Mouse (Mus musculus) natural killer cell, adult 2 months (primary cell): ENCODE results near the gene Abhd16a.
"Not testable (repeated sequence)": the region's sequence is repeated elsewhere in the genome, so short reads cannot be mapped to it uniquely, and the experiment has no call there.

ENCODE experiments used
- DNase-seq, 2 experiments: peaks; one replicate each; pipeline ENCODE4 v3.0.0; 2022; ENCODE audit warnings: low spot score in 2 of 2

The Abhd16a gene

DNA sequence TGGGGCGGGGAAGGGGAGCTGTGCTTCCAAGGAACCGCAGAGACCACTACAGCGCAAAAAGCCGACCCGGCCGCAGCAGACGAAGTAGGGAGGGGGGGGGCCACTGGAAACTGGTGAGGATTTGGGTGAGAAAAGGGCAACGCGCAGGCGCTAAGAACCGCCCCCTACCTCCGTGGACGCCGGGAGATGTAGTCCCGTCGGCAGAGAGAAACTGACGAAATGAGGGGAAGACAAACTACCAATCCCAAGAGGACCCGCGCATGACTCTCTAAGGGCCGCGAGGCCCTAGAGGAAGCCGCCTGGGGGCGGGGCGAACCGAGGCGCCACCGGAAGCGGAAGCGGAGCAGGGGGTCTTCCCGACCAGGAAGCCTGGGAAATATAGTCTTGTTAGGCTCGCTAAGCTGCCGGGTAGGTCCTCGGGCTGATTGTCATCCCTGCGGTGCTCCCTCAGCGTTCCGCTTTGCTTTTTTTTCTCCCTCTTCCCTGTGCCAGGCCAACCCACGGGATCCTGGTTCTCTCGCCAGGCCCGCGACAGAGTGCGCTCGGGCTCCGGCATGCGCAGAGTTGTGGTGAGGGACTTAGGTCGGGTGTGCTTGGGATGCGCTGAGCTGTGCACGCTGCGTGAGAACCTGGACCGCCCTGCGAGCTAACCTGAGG is 32.2 kb downstream of the Abhd16a start, which contains the start of gene Gpank1:
Gene Gpank1 (plus strand): TSS at position 313 of the 657 bp plus-strand sequence.
- DNase-seq: peak; percentile 97

DNA sequence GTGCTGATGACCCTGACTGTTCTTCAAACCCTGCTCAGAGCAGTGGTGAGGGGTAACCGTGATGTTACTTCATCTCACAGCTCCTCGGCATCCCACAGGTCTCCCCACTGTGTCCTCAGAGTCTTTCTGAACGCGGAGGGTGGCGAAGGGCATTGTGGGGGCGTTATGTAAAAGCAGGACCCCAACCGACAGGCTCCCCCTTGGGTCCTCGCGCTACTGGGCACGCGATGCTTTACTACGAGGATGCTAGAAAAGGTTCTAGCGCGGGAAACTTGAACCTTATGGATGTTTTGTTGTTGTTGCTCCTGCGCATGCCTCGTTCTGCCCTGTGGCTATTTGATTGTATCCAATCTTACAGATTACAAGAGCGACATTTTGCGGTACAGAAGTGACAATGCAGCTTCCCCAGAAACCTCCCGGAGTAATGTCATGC is 32.8 kb downstream of the Abhd16a start, which contains the start of gene Csnk2b:
Gene Csnk2b (minus strand): TSS at position 183 of the 433 bp plus-strand sequence.
- peak; percentile 38 to 52 for DNase-seq

DNA sequence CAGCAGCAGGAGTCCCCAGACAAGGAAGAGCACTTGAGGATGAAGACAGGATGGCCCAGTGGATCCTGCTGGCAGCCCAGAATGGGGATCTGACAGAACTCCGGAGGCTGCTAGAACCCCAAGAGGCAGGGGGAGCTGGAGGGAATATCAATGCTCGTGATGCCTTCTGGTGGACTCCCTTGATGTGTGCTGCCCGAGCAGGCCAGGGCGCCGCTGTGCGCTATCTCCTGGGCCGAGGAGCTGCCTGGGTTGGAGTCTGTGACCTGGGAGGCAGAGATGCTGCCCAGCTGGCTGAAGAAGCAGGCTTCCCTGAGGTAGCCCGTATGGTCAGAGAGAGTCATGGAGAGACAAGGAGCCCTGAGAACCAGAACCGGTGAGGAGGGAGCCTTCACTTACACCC is 34.2 kb downstream of the Abhd16a start:
- DNase-seq: not testable (repeated sequence)

DNA sequence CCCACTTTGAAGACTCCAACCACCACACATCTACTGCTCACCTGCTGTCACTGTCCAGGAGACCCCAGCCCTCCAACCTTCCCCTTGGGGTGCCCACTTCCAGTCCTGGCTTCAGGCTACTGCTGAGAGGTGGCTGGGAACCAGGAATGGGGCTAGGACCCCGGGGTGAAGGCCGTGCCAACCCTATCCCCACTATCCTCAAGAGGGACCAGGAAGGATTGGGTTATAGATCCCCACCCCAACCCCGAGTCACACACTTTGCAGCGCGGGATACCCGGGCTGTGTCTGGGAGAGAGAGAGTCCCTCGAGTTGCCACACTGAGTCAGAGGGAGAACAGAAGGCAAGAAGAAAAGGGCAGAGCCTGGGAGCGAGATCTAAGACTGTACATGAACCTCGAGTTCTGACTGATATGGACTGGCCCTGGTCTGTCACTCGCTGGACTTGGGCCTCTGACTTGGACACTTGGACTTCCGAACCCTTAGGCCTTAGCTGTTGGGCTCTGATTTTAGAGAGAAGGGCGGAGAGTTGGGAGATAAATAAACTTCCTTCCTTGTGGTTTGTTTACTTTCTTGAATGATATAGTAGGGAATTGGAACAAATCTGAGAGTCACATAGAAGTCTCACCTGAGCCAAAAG is 35.3 kb downstream of the Abhd16a start:
- DNase-seq: not testable (repeated sequence)

DNA sequence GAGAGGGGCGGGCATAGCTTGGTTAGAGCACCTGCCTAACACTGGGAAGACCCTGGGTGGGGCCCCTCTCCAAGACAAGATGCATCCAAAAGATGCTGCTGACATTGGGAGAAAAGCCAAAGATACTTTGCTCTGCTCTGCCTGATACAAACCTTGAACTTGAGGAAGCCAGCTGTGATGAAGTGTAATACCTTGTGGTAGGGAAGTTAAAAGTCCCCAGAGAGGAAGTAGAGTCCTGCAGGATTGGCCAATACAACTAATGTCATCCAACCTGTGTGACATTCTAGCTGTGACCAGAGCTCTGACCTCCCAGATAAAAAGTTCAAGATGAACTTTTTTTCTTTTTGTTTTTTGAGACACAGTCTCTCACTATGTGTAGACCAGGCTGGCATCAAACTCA is 36.0 kb downstream of the Abhd16a start:
- no peak for DNase-seq

DNA sequence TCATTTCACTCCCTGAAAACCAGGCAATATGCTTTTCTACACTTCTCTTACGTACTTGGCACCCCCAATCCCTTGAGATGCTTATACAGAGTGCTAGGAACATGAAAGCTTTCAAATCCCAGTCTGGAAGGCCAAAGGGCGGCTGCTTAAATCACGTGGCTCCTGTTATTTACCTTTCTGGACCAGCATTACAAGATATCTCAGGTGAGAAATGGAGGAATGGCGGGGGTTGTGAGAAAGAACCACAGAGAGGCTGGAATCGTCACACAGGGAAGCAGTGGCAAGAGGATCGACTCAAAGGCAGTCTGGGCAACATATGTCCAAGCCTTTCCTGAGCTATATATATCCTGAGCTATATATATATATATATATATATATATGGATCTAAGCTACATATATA is 36.5 kb downstream of the Abhd16a start:
- no peak for DNase-seq

DNA sequence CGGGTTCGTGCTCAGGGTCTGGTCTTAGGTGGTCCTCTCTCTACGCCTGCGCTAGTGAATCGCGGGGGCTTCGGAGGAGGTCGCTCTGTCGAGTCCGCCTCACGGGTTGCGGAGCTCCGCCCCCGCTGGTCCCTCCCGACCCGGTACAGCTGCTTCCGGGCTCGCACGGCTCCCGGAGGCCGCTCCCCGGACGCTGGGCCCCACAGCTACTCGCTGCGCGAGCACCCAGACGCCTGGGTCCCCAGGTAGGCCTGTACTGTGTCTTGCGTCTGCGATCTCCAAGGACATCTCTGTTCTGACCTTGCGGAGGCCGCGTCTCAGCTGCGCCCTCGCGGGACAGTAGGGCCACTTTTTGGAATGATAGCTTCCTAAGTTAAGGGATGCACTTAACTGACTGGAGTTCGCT is 37.1 kb downstream of the Abhd16a start, which contains the start of gene D17H6S53E:
Gene D17H6S53E (plus strand): TSS at position 168 of the 406 bp plus-strand sequence.
- DNase-seq: peak; percentile 61 to 75

DNA sequence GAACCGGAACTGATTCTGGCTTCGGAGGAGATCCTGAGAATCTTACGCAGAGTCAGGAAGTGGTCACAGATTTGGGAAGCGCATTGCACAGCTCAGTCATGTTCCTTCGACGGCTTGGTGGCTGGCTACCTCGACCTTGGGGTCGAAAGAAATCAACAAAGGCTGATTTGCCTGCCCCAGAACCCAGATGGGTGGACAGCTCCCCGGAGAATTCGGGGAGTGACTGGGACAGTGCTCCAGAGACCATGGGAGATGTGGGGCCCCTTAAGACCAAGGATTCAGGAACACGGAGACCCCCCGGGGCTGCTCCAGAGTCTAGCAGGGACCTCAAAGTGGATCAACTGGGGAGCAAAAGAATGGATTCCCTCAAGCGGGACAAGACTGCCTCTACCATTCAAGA is 38.0 kb downstream of the Abhd16a start:
- no peak for DNase-seq

DNA sequence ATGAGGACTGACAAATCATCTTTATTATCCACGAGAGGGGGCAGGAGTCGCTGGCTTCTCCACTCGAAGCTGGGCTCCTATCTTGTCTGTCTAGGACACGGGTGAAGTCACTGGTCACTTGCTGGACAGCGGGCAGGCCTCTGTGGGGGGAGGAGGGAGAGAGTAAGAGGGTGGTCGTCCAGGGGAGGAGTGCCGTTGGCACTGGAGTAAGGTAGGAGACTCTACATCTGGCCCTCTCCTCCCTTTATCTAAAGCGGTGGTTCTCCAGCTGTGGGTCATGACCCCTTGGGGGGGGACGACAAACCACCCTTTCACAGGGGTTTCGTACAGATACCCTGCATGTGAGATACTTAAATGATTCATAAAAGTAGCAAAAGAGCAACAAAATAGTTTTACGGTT is 39.9 kb downstream of the Abhd16a start:
- no peak for DNase-seq

DNA sequence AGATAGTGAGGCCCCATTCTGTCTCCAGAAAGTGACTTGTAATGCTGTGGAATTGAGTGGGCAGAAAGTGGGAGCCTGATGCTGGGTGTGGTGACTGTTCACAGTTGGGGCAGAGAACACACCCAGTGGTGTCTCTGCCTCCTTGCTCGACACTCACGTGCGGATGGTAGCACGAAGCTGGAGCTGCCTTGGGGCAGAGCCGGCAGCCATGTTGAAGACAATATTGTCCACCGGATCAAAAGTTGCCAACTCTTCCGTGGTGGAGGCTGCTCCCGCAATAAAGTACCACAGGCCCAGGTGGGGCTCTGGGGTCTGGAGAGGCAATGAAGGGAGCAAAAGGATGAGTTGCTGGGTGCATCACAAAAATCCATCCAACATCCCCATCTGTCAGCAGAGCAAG is 42.0 kb downstream of the Abhd16a start:
- no peak for DNase-seq

DNA sequence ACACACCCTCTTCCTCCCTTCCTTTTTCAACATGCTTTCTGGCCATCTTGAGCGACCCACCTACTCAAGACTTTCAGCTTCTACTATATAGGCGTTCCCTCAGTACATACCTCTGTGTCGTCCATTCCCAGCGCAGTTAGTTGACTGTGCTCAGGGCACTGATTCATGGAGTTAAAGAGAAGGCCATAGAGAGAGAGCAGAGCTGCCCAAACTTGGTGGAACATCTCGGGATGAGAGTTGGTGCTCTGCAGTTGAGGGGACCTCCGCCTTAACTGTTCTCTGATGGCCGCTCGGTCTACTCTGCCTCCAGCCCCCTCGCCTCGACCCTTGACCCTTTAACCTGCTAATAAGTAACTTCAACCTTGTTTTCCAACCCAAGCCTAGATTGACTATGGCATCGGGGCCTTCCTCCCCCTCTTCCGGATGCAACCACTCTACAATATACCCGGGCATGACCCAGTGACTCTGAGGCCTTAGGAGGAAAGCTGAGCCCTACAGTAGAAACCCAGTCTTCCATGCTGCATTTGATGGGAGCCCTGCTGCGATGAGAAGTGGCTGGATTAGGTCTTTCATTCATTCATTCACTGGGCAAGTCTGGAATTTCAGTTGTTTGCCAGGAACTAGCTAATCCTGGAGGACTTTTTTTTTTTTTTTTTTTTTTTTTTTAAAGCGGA is 42.6 kb downstream of the Abhd16a start, which contains the start of gene Apom:
Gene Apom (minus strand): TSS at position 551 of the 674 bp plus-strand sequence.
- no peak for DNase-seq

DNA sequence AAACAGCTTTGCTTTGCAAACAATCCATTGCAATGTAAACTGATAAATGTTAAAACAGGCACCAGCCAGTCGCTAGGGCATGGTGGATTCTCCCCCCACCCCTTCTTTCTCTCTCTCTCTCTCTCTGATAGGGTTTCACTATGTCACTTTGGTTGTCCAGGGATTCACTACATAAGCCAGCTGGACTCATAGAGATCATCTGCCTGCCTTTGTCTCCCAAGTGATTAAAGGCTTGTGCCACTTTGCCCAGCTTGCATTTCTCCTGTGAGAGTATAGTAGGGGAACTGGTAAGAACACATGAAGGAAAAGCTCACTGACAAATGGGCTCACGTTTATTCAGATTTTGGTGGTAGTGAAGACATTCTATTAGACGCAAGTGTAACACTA is 43.1 kb downstream of the Abhd16a start:
- no peak for DNase-seq

DNA sequence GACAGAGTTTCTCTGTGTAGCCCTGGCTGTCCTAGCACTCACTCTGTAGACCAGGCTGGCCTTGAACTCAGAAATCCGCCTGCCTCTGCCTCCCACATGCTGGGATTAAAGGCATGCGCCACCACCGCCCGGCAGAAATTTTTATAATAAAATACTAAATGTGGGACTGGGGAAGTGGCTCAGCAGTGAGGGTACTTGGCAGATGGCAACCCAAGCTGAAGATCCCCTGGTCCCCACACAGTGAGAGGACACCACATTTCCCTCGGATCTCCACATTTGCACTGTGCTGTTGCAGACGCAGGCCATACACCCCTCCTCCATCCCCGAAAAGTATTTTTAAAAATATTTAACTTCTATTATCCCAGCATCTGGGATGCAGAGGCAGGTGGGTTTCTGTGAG is 44.5 kb downstream of the Abhd16a start:
- DNase-seq: no peak

DNA sequence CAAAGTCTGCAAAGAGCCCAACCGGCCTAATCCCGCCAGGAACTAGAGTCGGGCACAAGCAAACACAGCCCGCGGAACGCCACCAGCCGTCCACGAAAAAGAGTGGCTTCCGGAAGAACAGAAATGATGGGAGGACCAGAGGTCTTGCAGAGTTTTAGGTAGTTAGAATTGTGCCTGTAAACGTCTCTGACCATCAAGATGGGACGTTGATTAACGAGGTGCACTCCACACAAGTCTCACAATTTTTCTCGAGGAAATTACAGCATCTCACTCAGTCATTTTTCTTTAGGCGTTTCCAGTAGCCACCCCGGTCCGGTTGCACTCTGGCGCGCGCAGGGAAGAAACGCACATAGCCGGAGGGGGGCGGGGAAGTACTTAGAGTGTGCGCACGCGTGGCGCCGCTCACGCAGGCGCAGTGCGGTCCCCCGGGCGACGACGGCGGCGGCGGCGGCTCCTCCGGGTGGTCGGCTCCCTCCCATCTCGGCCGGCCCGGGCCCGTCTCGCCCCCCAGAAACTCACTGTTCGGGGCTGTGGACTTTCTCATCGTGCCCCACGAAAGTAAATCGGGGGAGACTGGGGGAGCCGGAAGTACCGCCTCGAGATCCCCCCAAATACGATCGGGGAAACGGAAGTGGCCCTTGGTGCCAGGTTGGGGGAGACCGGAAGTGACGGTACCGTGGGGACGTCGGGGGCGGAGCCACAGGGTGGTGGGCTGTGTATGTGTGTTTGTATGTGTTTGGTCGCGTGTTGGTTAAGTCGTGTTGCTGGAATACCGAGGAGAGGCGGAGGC is 45.9 kb downstream of the Abhd16a start, which contains the start of gene Bag6:
Gene Bag6 (plus strand): TSS at position 378 of the 790 bp plus-strand sequence.
- peak; percentile 96 for DNase-seq

DNA sequence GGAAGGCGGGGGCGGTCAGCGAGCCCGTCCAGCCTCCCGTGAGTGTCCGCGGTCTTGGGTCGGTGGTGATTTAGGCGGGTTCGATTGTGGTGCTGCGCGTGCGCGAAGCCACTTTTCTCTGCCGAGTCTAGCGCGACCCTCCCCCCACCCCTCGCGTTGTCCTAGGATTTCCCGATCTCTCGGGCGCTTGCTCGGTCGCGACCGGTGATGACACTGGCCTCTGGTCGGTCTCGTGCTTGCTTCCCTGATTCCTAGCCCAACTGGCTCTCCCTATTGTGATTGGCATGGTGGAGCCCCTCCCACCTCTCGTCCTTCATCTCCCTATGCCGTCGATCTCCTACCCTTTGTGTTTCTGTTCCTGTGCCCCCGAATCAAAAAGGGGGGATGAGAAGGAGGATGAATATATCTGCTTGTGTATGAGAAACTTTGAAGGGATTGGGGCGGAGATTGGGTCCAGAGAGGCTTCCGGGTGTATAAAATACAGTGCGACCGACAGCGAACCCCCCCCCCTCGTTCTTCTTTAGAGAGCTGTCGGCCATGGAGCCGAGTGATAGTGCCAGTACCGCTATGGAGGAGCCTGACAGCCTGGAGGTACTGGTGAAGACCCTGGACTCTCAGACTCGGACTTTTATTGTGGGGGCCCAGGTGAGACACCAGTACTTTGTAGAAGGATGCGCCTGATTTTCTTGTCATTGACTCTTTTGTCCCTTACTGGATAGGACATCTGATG is 46.7 kb downstream of the Abhd16a start:
- DNase-seq: no peak

DNA sequence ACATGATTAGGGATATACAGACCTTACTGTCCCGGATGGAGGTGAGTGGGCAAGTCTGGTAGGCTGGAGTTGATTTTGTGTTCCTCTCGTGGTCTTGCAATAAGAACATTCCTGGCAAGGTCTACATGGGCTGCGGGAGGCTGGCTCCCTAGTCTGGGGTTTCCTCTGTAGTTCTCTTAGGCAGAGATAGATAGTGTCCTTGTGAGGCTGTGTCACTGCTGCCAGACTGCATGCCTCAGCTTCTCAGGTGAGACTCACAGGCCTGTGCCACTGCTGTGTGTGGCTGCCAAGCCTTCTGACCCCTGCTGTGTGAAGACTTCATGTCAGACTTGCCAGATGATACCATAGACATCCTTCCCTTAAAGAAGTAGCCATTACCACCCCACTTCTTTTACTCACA is 50.2 kb downstream of the Abhd16a start:
- no peak for DNase-seq

DNA sequence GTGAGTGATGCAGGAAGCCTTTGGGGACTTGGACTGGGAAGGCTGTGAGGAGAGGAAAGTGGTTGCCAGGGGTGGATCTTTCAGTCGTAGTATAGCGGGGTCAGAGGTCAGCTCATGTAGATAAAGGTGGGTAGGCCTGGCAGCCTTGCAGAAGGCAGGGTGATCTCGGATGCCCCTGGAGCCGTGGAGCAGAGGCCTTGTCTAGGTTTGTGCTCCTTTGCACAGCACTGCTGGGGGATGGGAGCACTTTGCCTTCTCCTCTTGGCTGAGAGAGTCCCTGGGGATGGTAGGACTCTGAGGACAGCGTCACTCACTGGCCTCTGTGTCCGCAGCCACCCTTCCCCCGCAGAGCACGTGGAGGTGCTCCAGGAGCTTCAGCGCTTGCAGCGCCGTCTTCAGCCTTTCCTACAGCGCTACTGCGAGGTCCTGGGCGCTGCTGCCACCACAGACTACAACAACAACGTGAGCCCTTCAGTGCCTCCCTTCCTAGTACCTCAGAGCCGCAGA is 51.5 kb downstream of the Abhd16a start:
- no peak for DNase-seq

DNA sequence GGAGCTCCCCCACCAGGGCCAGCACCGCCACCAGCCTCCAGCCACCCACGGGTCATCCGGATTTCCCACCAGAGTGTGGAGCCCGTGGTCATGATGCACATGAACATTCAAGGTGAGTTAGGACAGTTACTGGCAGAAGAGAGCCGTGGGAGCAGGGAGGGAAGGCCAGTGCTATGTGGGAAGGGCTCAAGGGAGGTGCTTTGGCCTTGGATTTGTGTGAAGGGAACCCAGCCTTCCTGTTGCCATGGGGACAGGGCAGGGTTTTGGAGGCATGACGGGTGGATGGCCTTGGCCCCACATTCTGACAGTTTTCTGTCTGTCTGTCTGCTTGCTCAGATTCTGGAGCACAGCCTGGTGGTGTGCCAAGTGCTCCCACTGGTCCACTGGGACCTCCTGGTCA is 52.9 kb downstream of the Abhd16a start:
- DNase-seq: no peak

DNA sequence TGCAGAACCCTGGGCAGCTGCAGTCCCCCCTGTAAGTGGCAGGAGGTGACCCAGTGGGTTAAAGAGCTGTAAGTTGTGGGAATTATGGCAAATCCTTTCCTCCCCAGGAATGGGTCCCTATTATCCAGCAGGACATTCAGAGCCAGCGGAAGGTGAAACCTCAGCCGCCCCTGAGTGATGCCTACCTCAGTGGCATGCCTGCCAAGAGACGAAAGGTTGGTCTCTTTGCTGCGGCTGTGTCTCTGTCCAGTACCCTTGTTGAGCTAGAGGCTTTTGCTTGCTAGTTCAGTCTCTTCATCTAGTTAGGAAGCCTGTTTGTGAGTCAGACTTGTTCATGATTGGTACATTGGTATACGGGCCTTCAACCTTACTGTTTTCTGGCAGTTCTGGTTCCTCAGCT is 57.1 kb downstream of the Abhd16a start:
- no peak for DNase-seq

DNA sequence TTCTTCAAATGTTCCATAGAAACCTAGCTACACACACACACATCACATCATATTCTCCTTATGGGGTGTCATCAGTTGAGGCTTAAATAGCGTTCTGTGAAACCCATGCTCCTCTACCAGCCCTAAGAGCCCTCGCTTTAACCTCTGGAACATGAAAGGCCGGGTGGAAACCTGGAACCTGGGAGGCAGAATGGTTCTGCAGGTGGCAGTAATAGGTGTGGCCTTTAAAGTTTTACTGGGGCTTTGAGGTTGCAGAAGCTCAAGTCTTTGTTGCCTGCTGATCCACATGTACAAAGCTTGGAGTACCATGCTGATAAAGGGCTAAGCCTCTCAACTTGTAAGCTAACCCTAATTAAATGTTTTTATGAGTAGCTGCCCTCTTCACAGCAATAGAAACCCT is 58.3 kb downstream of the Abhd16a start:
- DNase-seq: no peak
